Mouse (Mus musculus): ENCODE data around the gene Ppef1.
"Not testable (repeated sequence)": the region's sequence is repeated elsewhere in the genome, so short reads cannot be mapped to it uniquely, and the experiment has no call there.

The Ppef1 gene

GRCm38 (mm10) chrX:160735650-160736049 lies at the start of gene Ppef1:
TSS of gene Ppef1 (minus strand) at chrX:160735765.
- no peak for DNase-seq (ENCODE audit: low spot score in 2 of 2)

- DNase-seq (ENCODE audit: low spot score in 2 of 2), result no peak
Measured at GRCm38 (mm10) chrX:160782276-160782675, 46.7 kb upstream of the Ppef1 start.

- no peak for DNase-seq (ENCODE audit: low spot score in 2 of 2)
Measured at GRCm38 (mm10) chrX:160773033-160773432, 37.5 kb upstream of the Ppef1 start.

GRCm38 (mm10) chrX:160769622-160770021 lies 34.1 kb upstream of the Ppef1 start:
- not testable (repeated sequence) for DNase-seq (ENCODE audit: low spot score in 2 of 2)

- DNase-seq (ENCODE audit: low spot score in 2 of 2), result no peak
Measured at GRCm38 (mm10) chrX:160767713-160768112, 32.1 kb upstream of the Ppef1 start, which contains the start of gene Rs1. TSS of gene Rs1 (plus strand) at chrX:160768013.

- DNase-seq (ENCODE audit: low spot score in 2 of 2), result no peak
Measured at GRCm38 (mm10) chrX:160766233-160766616, 30.7 kb upstream of the Ppef1 start.

- DNase-seq (ENCODE audit: low spot score in 2 of 2), result peak; percentile 90 to 92
Measured at GRCm38 (mm10) chrX:160765389-160766232, 30.0 kb upstream of the Ppef1 start.

GRCm38 (mm10) chrX:160750808-160751207 lies 15.2 kb upstream of the Ppef1 start:
- DNase-seq (ENCODE audit: low spot score in 2 of 2), result no peak

GRCm38 (mm10) chrX:160748653-160749052 lies 13.1 kb upstream of the Ppef1 start:
- no peak for DNase-seq (ENCODE audit: low spot score in 2 of 2)

- no peak for DNase-seq (ENCODE audit: low spot score in 2 of 2)
Measured at GRCm38 (mm10) chrX:160745399-160745798, 9.8 kb upstream of the Ppef1 start.

GRCm38 (mm10) chrX:160699171-160699570 lies 36.4 kb downstream of the Ppef1 start:
- DNase-seq (ENCODE audit: low spot score in 2 of 2), result no peak

- DNase-seq (ENCODE audit: low spot score in 2 of 2), result no peak
Measured at GRCm38 (mm10) chrX:160691559-160691958, 44.0 kb downstream of the Ppef1 start.

- DNase-seq (ENCODE audit: low spot score in 2 of 2), result no peak
Measured at GRCm38 (mm10) chrX:160690094-160690493, 45.5 kb downstream of the Ppef1 start.

GRCm38 (mm10) chrX:160669992-160670391 lies 65.6 kb downstream of the Ppef1 start:
- DNase-seq (ENCODE audit: low spot score in 2 of 2), result no peak

GRCm38 (mm10) chrX:160610882-160611644 lies 124.5 kb downstream of the Ppef1 start:
- no peak for DNase-seq (ENCODE audit: low spot score in 2 of 2)

GRCm38 (mm10) chrX:160610482-160610881 lies 125.1 kb downstream of the Ppef1 start:
- DNase-seq (ENCODE audit: low spot score in 2 of 2), result no peak

GRCm38 (mm10) chrX:160609849-160610248 lies 125.7 kb downstream of the Ppef1 start:
- DNase-seq (ENCODE audit: low spot score in 2 of 2), result peak in 1 of 2 experiments; percentile 8

- no peak for DNase-seq (ENCODE audit: low spot score in 2 of 2)
Measured at GRCm38 (mm10) chrX:160603981-160604541, 131.5 kb downstream of the Ppef1 start.

GRCm38 (mm10) chrX:160603316-160603715 lies 132.2 kb downstream of the Ppef1 start:
- no peak for DNase-seq (ENCODE audit: low spot score in 2 of 2)

- DNase-seq (ENCODE audit: low spot score in 2 of 2), result no peak
Measured at GRCm38 (mm10) chrX:160602770-160603169, 132.8 kb downstream of the Ppef1 start.

- DNase-seq (ENCODE audit: low spot score in 2 of 2), result no peak
Measured at GRCm38 (mm10) chrX:160601053-160601452, 134.5 kb downstream of the Ppef1 start.

All from natural killer cell, adult 2 months (primary cell).